Mouse (Mus musculus) Patski (cell line): ENCODE measurements around the gene Il16. TPM values are rescaled to one million over a fixed set of nuclear protein-coding genes. Genes with fewer than 3 reads are reported as not detected.

ENCODE experiments used
- ATAC-seq: fragments of 100-300 bp; one replicate; pipeline ENCODE4 v1.8.0; 2021
- CTCF ChIA-PET: fragments of 350-600 bp; sonication (Branson Sonifier 250); formaldehyde crosslinking; loops from one replicate; lab custom pipeline; 2022; ENCODE audit warnings: inconsistent platforms; lab: Charles Lee
- POLR2A ChIA-PET: fragments of 350-600 bp; sonication (Branson Sonifier 250); formaldehyde crosslinking; loops from one replicate; lab custom pipeline; 2022; ENCODE audit warnings: antibody characterized with exemption, inconsistent platforms; lab: Charles Lee
- DNase-seq: peaks from one replicate; pipeline ENCODE4 v3.0.0-alpha.2; 2011; ENCODE audit warnings: low read depth, low spot score
- H3K27me3 ChIP-seq: fragments of 371-371 bp; one replicate; pipeline ENCODE4 v1.5.1; 2021
- CTCF ChIP-seq: fragments of 100-300 bp; IDR thresholded peaks from one replicate; pipeline ENCODE4 v1.5.1; 2021
- in situ Hi-C: fragments of 300-500 bp; cut with MboI; formaldehyde crosslinking; loops from 3 replicates; pipeline ENCODE4 v1.11.1; 2018; ENCODE audit warnings: low pct_unique_long_range_greater_than_20kb, mixed read lengths
- polyA plus RNA-seq: library from polyadenylated mRNA; unstranded; gene quantifications from one replicate; pipeline ENCODE4 v1.2.3, GENCODE M21; 2021

The Il16 gene
- polyA plus RNA-seq, 1 experiment from 2014 or later: 0.05 TPM

DNA sequence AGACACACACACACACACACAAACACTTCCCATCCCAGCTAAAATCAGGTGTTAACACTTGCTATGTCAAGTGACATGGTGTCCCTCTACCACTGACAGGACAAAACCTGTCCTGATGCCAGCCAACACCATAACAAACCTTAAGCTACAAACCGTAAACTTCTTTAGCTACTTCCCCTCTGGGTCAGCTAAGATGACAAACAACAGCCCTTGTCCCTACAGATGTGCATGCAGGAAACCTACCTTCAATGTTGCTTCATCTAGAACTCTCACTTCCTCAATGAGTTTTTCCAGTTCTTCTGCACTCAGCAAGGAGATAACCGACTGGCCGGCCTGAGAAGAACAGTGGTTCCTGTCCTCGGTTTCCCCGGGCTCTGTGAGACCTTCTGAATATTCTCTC is 94.9 kb downstream of the Il16 start:
- DNase-seq: no peak
- in situ Hi-C loops: no loop called here
- TF ChIP-seq CTCF: no peak
- POLR2A ChIA-PET: interaction anchor here (0.6 kb wide), 1 partner anchor 10 kb away, joined by 3 read pairs; no protein-coding TSS in a partner anchor
- ATAC-seq: no peak
- H3K27me3 ChIP-seq: no peaks in the 10 kb centered on the region
- CTCF ChIA-PET: interaction anchor here (0.5 to 1.2 kb wide), 2 partner anchors 10 to 241 kb away, joined by 3 to 11 read pairs; no protein-coding TSS in a partner anchor

DNA sequence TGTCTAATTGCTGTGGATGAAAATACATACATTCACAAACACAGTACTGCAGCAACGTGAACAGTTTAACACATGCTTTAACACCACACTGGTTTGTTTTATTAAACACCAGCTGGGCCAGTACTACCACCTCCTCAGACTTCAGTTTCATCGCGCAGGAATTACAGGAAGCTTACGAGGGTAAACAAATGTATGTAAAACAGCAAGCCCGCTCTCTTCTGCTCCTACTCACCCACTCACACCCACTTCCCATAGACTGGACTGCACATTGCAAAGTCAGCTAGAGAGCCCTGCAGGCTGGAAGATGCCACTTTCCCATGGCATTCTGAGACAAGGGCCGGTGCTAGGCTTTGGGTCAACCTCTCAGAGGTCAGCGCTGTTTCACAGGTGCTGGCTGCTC is 96.7 kb downstream of the Il16 start:
- ATAC-seq (no peak), DNase-seq (no peak)
- no peaks in the 10 kb centered on the region for H3K27me3 ChIP-seq
- in situ Hi-C loops: no loop called here
- no peak for TF ChIP-seq CTCF
- POLR2A ChIA-PET: no interaction called here
- CTCF ChIA-PET: interaction anchor here (1.8 kb wide), 1 partner anchor 12 kb away, joined by 5 read pairs; no protein-coding TSS in a partner anchor

DNA sequence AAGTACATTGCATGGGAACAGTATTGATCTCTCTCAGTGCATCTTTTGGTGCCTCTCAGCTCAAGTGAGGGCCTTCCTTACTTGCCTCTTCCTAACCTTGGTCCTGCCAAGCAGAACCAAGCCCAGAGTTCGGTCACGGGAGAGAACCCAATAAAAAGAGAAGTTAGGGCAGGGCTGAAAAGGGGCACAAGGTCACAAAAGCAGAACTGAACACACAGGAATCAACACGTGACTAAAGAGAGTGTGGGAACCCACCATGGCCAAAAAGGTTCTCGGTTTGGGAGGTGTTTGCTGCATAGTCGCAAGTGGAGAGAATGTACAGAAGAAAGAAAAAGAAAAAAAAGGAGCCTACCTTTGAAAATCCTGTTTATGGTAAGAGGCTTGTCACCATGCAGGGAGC is 100.0 kb downstream of the Il16 start:
- H3K27me3 ChIP-seq: no peaks in the 10 kb centered on the region
- TF ChIP-seq CTCF: no peak
- ATAC-seq: no peak
- in situ Hi-C loops: no loop called here
- DNase-seq: no peak
- ChIA-PET POLR2A (no interaction called here), CTCF (no interaction called here)

DNA sequence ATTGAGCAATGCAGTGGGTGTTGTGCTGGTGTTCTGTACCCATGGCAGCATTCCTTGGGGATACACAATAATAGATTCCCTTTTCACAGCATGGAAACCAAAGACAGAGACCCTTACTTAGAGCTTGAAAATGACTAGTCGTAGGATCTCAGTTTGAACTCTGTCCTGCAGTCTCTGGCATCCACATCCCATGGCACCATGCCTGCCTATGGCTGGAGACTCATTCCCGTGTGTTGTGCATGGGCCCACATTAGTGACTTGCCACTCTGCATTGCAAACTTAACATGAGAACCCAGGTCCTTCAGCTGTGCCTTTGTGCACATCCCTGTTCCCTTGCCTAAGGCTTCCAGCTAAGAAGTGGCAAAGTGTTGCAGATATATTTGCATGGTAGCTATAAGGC is 100.8 kb downstream of the Il16 start:
- ATAC-seq (no peak), DNase-seq (no peak)
- in situ Hi-C loops: no loop called here
- TF ChIP-seq CTCF: no peak
- H3K27me3 ChIP-seq: no peaks in the 10 kb centered on the region
- ChIA-PET POLR2A (no interaction called here), CTCF (no interaction called here)

DNA sequence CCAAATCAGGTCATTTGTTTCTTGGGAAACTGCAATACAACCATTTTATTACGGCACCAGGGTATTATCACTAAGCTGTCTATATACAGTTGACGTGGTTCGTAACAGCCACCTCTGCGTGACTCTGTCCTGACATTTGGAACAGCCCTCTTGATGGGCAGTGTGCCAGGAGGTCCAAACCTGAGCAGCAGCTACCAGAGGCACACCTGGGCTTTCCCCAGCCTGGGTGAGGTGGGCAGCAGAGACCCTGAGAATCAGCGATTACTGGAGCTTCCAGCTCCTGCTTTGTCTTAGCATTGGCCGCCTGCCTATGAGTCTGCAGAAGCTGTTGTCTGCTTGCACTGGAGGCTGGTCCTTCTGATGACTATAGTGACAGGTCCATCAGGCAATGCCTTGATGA is 101.9 kb downstream of the Il16 start:
- no peak for TF ChIP-seq CTCF
- no peaks in the 10 kb centered on the region for H3K27me3 ChIP-seq
- CTCF ChIA-PET: no interaction called here
- no peak for ATAC-seq
- in situ Hi-C loops: no loop called here
- POLR2A ChIA-PET: interaction anchor here (0.6 kb wide), 1 partner anchor 437 kb away, joined by 4 read pairs; no protein-coding TSS in a partner anchor
- DNase-seq: no peak

DNA sequence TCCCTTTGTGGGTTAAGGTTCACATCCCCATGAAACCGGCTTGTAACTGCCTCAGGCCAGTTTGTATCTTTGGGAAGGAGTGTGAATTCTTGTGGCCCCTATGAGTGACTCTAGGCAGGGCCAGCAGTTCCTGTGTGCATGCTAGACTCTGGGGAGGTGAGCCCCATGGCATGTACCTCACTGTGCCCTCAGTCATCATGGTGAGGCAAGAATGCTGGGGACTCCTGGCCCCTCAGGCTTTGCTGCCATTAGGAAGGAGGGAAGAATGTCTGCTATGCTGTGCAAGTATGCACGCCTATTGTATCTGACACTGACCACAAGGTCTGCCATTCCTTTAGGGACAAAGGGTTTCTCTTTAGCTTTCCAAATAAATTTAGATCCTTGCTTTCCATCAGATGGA is 104.4 kb downstream of the Il16 start:
- DNase-seq (no peak), ATAC-seq (no peak)
- no peak for TF ChIP-seq CTCF
- in situ Hi-C loops: no loop called here
- ChIA-PET CTCF (interaction anchor here (0.9 kb wide), 1 partner anchor 73 kb away, joined by 3 read pairs; no protein-coding TSS in a partner anchor), POLR2A (no interaction called here)
- no peaks in the 10 kb centered on the region for H3K27me3 ChIP-seq

DNA sequence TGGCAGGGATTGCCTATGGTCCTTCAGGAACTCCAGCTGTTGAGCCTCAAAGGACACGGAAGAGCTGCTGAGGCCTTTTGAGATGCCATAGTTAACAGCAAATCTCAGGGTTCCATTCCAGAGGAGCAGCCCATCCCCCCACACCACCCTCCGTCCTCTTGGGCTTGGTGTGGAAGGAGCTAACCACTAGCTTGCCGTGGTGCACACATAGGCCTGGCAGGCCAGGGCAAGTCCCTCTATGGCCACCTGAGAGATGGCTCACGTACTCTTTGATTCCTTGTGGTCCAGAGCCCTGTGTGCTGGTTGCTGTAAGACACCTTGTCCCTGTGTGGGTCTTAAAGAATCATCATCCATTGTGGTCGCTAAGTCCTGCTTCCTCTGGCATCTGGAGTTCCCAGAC is 104.9 kb downstream of the Il16 start:
- ChIA-PET CTCF (no interaction called here), POLR2A (no interaction called here)
- no peak for DNase-seq
- ATAC-seq: no peak
- in situ Hi-C loops: no loop called here
- H3K27me3 ChIP-seq: no peaks in the 10 kb centered on the region
- no peak for TF ChIP-seq CTCF

DNA sequence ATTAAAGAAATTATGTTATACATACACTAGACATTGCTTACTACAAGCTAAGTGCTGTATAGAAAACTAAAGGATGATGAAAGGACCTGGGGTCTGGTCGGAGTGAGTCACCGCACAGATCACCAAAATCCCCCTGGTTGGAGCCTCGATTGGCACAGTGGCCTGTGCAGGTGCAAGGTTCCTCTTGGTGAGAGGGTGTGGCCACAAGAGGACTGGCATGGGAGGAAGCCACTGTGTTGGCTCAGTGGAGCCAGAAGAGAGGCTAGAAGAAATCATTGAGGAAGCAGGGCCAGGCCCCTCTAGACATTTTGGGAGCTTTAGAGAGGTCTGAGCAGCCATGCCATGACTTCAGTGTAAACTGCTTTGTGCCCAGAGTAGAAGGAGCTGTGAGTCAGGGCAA is 106.4 kb downstream of the Il16 start:
- no peaks in the 10 kb centered on the region for H3K27me3 ChIP-seq
- no peak for DNase-seq
- no peak for ATAC-seq
- POLR2A ChIA-PET: no interaction called here
- no peak for TF ChIP-seq CTCF
- in situ Hi-C loops: no loop called here
- CTCF ChIA-PET: interaction anchor here (1.9 kb wide), 1 partner anchor 36 kb away, joined by 5 read pairs; no protein-coding TSS in a partner anchor

DNA sequence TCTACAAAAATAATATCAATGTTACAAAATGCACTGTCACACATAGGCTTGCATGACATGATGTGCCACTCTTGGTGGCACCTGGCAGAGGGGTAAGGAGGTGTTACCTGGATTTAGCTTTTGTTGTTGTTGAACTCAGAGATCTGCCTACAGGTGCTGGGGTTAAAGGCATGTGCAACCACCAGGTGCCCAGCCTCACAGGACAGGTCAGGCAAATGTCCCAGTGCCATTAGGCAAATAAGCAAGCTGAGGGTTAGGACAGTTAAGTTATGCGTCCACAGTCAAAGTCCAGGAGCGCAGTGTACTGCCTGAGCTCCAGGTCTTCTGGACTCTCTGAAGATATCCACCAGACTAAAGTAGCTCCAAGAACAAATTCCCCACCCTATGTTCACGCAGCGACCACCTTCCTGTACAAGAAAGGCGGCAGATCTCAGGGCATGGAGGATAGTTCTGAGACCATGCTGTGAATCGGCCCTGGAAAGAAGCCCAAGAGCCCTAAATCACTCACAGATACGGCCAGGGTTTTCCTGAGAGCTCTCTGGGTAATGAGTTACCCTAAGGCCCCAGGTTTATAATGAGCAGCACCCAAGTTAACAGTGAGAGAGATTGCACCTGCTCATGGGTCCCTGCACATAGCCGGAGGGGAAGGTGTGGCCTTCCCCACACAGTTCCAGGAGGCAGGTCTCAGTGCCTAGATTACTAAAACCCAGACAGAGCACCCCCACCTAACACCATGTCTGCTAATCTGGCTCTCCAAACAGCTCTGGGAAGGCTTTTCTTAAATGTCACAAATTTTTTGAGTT is 107.5 kb downstream of the Il16 start:
- in situ Hi-C loops: no loop called here
- H3K27me3 ChIP-seq: no peaks in the 10 kb centered on the region
- ChIA-PET CTCF (interaction anchor here (0.8 to 1.9 kb wide), 3 partner anchors 17 to 162 kb away, joined by 3 to 5 read pairs (median 4); no protein-coding TSS in a partner anchor), POLR2A (no interaction called here)
- TF ChIP-seq CTCF: no peak
- ATAC-seq (no peak), DNase-seq (no peak)

DNA sequence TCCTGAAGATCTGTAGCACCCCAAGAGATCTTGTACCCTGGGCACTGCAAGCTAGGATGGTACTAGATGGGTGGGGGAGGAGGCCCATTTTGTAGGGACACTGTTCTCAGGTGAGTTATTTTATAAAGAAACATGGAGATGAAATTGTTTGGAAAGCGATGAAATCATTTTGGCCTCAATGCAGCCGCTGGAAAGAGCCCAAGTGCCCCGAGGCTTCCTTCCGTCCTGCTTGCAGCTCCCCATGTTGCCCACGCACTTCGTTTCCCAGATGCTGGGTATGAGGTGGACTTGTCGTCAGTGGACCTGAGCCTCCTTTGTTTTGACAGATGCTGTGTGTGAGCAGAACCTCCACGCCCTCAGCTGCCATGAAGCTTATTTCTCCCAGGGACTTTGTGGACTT is 109.1 kb downstream of the Il16 start:
- DNase-seq: no peak
- no peaks in the 10 kb centered on the region for H3K27me3 ChIP-seq
- ChIA-PET CTCF (interaction anchor here (1.0 kb wide), 1 partner anchor 20 kb away, joined by 3 read pairs; no protein-coding TSS in a partner anchor), POLR2A (no interaction called here)
- in situ Hi-C loops: no loop called here
- ATAC-seq: no peak
- TF ChIP-seq CTCF: no peak

DNA sequence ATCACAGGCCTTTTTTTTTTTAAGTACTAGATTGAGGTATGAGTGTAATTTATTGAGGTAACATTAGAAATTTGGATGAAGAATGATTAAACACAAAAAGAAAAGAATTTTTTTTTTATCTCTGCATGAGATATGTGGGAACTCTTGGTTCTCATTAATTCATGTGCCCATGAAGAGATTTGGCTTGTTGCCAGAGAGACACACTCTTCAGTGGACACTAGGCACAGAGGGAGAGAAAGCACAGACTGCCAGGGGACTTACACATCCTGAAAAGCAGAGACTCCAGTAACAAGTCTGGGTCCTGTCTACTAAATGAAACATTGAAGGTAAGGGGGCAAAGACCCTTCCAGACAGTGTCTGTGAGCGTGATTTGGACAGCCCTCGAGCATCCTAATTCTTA is 109.8 kb downstream of the Il16 start:
- ATAC-seq (no peak), DNase-seq (no peak)
- POLR2A ChIA-PET: interaction anchor here (0.7 kb wide), 1 partner anchor 80 kb away, joined by 3 read pairs; no protein-coding TSS in a partner anchor
- no peaks in the 10 kb centered on the region for H3K27me3 ChIP-seq
- CTCF ChIA-PET: no interaction called here
- TF ChIP-seq CTCF: no peak
- in situ Hi-C loops: no loop called here
